Mouse (Mus musculus) testis, postnatal 10 days (tissue): ENCODE data around the gene Maml3.

ENCODE experiments used
- DNase-seq: peaks from one replicate; pipeline ENCODE4 v3.0.0; 2021; ENCODE audit warnings: low spot score

Maml3 gene

GRCm38 (mm10) chr3:52001518-52001895 is 103.4 kb downstream of the Maml3 start:
- DNase-seq: no peak

- no peak for DNase-seq
Measured at GRCm38 (mm10) chr3:52000871-52001517, 103.9 kb downstream of the Maml3 start.

DNA sequence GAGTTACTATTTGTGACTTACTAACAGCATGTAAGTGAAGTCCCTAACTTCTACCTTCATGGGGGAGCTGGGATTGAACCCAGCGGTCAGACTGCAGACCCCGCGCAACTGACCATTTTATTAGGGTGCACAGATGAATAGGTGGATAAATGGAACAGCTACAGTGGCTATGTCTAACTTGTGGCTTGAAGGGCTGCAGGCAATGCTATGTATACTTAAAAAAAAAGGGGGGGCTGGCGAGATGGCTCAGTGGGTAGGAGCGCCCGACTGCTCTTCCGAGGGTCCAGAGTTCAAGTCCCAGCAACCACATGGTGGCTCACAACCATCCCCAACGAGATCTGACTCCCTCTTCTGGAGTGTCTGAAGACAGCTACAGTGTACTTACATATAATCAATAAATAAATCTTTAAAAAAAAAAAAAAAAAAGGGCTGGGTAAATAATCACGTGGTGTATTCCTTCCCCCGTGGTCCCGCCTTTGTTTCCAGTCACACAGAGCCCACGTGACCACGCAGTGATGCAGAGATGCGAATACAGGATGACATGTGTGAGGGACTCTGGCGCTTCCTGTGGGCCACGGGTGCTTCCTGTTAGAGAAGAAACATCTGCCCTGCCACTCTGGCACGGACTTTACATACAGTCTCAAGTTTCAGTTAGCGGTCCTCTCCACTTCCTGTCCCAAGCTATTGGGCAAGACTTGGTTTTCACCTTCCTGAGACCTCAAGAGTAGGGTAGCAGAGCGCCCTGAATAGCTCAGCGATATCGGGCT is 105.0 kb downstream of the Maml3 start:
- DNase-seq: no peak

DNA sequence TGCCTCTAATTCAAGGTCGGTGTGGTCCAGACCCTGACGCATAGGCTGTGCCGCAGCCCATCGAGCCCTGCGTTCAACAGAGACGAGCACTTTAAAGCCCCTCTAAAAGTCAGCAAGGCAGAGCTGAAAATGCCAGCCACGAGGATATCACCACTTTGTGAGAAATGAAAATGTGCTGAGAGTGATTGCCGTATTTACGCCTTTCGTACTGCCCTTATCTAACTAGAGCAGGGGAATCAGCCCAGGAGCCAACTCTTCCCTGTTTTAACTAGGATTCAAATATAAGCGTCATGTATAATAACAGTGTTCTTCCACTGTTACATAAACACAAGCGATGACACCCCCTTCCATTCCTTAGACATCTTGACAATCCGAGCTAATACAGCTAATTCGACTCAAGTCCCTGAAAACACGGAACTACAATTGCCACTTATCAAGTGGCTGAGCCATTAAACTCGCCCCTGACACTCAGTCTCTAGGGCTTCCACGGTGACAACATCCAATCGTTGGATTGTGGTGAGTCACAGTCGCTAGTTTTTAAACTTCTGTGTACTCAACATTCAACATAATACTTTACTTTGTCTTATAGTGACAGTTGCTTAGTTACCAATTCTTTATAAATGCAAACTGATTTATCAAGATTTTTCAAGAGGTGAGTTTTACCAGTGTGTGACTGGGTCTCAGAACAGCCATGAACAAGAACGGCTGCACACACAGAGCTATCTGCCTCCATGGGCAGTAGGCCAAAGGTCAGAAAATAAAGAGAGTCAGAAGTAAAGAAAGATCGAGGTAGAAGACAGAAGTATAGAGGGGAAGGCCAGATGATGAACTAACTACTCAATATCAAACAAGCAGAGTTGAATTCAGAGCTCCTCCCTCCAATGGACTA is 106.1 kb downstream of the Maml3 start:
- DNase-seq: no peak

DNA sequence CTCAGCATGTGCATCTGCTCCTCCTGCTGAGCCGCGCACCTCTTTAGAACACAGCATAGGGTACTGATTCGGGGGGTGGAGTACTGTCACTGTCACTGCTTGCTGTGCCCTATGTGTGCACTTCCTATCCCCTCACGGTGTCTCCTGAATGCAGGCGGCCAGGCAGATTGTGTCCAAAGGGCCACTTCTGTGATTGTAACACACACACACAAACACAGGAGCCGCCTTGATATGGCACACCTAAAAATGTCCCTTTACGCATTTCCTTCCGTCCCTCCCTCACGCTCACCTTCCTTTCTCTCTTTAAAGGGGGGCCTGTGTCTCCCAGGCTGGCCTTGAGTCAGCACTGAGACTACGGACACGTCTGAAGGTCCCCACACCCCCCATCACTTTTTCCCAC is 107.3 kb downstream of the Maml3 start:
- no peak for DNase-seq

GRCm38 (mm10) chr3:51986507-51986906 is 118.4 kb downstream of the Maml3 start:
- DNase-seq: no peak

DNA sequence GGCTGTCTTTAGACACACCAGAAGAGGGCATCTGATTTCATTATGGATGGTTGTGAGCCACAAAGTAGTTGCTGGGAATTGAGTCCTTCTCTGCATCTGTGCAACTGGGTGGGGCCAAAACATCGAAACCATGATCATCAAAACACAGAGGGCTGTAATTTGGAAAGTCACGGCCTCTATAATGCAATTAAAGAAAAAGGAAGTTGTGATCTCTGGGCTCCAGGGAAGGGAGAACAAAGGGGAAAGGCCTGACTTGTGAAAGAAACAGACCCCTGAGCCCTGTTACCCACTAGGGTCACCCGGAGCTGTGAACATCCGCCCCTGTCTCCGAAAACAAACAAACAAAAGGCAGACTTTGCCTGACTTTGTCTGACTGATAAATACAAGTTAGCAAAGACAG is 123.4 kb downstream of the Maml3 start:
- no peak for DNase-seq

DNA sequence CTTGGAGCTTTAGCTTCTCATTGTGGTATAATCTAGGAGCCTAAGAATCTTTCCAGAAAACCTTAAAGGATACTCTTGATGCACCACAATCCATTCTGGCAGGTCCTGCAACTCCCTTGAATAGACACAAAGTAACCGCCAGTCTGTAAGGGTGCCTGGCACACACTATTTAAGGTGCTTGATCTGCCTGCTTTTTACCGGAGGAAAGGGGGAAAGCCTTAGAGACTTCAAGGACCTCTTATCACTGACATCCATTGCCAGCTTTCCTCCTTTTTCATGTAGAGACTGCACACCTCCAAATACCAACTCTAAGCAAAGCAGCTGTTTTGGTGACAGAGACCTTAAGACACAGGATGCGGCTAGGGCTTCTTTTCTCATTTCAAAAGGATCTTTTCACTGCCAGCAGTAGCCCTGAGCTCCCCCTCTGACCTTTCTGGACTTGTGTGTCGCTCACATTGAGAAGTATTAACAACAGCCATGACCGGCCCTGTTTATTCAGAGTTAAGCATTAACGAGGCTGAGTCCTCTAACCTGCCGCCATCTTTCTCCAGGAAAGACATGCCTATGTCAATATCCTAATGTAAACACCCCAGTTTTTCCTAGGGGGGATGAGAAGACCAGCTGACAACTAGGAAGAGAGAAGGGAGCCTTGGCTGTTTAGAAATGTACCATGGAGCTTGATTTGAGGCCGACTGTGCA is 127.1 kb downstream of the Maml3 start:
- no peak for DNase-seq

GRCm38 (mm10) chr3:51974601-51975000 is 130.3 kb downstream of the Maml3 start:
- DNase-seq: no peak

DNA sequence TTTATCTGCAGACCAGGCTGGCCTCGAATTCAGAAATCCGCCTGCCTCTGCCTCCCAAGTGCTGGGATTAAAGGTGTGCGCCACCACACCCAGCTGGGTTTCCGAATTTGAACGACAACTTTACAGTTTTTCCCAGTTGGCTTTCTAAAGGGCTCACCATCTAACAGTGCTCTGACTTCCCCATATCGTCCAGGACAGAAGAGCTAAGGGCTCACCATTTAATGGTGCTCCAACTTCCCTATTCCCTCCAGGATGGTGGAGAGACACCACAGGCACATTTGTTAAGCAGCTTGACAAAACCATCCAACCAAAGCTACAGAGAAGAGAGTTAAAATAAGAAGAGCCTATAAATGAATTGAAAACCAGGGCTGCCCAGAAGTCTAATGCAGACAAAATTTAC is 130.7 kb downstream of the Maml3 start:
- no peak for DNase-seq

DNA sequence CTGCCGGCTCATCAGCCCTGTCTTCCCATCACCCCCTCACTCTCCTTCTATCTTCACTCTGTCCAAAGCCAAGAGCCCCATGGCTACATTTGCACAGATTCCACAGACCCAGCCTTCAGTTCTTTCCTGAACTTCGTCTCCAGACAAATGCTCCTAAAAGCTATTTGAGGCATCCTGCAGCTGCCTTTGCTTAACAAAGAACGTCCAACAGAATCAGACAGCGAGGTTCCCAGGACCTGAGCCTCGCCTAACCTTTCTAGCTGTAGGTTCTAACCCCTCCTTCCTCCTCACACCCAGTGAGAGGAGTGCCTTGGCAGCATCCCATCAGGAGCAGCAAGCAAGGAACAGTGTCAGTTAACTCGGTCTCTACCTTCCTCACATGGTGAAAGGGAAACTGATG is 132.3 kb downstream of the Maml3 start:
- no peak for DNase-seq

- DNase-seq: no peak
Measured at GRCm38 (mm10) chr3:51970489-51970888, 134.4 kb downstream of the Maml3 start.

- DNase-seq: no peak
Measured at GRCm38 (mm10) chr3:51969451-51969850, 135.4 kb downstream of the Maml3 start.

DNA sequence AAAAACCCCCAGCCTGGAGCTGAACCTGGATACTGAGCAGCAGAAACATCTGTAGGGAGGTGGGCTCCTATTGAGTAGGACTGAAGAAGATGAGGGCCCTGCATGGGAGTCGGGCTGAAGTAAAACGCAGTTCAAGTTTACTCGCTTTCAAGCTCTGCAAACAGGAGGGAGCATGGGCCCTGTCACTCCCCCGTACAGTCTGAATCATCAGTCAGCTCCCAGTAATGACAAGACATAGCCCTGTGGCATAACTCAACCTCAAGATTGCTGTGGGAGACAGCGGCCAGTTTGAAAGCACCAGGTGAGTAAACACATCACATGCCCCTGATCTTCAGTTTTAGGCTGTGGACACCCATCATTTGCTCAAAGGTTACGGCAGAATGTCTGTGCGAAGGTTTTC is 139.0 kb downstream of the Maml3 start:
- no peak for DNase-seq

- DNase-seq: no peak
Measured at GRCm38 (mm10) chr3:51965436-51965835, 139.4 kb downstream of the Maml3 start.

- DNase-seq: no peak
Measured at GRCm38 (mm10) chr3:51965008-51965407, 139.9 kb downstream of the Maml3 start.

GRCm38 (mm10) chr3:51963891-51964593 is 140.8 kb downstream of the Maml3 start:
- DNase-seq: no peak

DNA sequence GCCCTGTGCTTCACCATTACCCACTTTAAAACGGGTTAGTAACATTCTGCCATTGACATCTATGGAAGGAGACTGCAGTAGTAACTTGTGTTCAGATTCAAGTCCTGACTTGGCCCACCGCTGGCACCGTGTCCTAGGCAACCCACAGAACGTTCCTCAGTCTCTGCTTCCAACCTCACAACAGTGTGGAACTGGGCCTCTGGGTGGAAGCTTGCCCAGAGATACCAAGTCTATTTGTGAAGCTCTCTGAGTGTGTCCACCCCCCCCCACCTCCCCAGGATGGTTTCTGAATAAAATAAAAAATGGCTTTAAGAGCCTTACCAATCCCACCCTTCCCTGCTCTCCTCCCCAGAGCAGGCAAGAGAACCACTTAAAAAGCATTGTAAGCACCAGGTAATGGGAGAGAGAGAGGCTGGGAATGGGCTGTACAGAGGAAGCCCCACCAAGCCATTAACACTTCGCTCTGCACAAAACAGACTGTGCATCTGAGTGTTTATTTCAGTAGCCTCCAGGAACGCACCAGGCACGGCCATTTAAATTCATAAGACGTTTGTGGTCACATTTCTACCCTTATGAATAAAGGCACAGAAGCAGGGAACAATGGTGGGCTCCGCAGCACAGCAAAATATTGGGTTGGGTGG is 141.6 kb downstream of the Maml3 start:
- DNase-seq: no peak

DNA sequence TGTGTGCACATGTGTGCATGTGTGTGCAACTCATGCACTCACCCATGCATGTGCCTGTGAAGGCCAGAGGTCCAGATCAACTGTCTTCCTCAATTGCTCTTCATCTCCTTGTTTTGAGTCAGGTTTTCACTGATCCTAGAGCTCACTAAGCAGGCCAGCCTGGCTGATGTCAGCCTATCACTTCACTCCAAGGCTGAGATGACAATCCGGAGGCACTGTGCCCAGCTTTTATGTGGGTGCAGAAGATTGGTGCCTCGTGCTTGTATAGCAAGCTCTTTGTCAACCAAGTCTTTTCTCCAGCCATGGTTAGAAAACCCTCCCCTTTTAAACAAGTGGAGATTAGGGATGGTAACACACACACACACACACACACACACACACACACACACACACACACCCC is 146.1 kb downstream of the Maml3 start:
- DNase-seq: no peak

GRCm38 (mm10) chr3:51954441-51954840 is 150.4 kb downstream of the Maml3 start:
- DNase-seq: no peak

GRCm38 (mm10) chr3:51953927-51954326 is 150.9 kb downstream of the Maml3 start:
- no peak for DNase-seq
